Mouse (Mus musculus) lung, postnatal 0 days (tissue): Measurements from ENCODE around the gene Dusp12. TPM values are rescaled to one million over a fixed set of nuclear protein-coding genes. Genes with fewer than 3 reads are reported as not detected.

Experiments
- ATAC-seq: fragments of 200-750 bp; cut with Nextera tagmentation; 2 replicates; pipeline ENCODE4 v1.8.0; 2017; ENCODE audit warnings: moderate library complexity
- DNase-seq: peaks from one replicate; pipeline ENCODE4 v3.0.0-alpha.2; 2016; ENCODE audit warnings: low spot score
- H3K27ac ChIP-seq: fragments of 300-500 bp; sonication (generic); 2 replicates; pipeline ENCODE4 v1.5.1; 2014; ENCODE audit warnings: antibody characterized with exemption, mild to moderate bottlenecking, low read length, mixed read lengths
- H3K27me3 ChIP-seq: fragments of 300-500 bp; sonication (generic); replicated peaks from 2 replicates; pipeline ENCODE4 v1.6.1; 2014; ENCODE audit warnings: low read length, mixed read lengths; ENCODE audit not compliant: insufficient read depth
- H3K36me3 ChIP-seq: fragments of 300-500 bp; sonication (generic); 2 replicates; pipeline ENCODE4 v1.6.1; 2014; ENCODE audit warnings: low read length, mixed read lengths; ENCODE audit not compliant: insufficient read depth
- H3K4me1 ChIP-seq: fragments of 300-500 bp; sonication (generic); 2 replicates; pipeline ENCODE4 v1.6.1; 2014; ENCODE audit warnings: antibody characterized with exemption, low read depth, low read length, mixed read lengths; ENCODE audit not compliant: insufficient read depth
- H3K4me2 ChIP-seq: fragments of 300-500 bp; sonication (generic); replicated peaks from 2 replicates; pipeline ENCODE4 v1.6.1; 2014; ENCODE audit warnings: low read depth, mild to moderate bottlenecking, low read length, moderate library complexity, mixed read lengths
- H3K4me3 ChIP-seq: fragments of 300-500 bp; sonication (generic); 2 replicates; pipeline ENCODE4 v1.5.1; 2014; ENCODE audit warnings: low read depth, low read length
- H3K9ac ChIP-seq: fragments of 300-500 bp; sonication (generic); replicated peaks from 2 replicates; pipeline ENCODE4 v1.6.1; 2014; ENCODE audit warnings: low read depth, mild to moderate bottlenecking
- H3K9me3 ChIP-seq: fragments of 300-500 bp; sonication (generic); 2 replicates; pipeline ENCODE4 v1.6.1; 2016; ENCODE audit warnings: low read length, mixed read lengths
- CTCF ChIP-seq: IDR thresholded peaks from 2 replicates; pipeline ENCODE4 v1.5.1; 2016; ENCODE audit warnings: antibody characterized with exemption, mild to moderate bottlenecking
- EP300 ChIP-seq: IDR thresholded peaks from 2 replicates; pipeline ENCODE4 v1.6.1; 2016; ENCODE audit warnings: antibody characterized with exemption, mild to moderate bottlenecking, control low read depth
- whole genome bisulfite sequencing: fragments of 180-500 bp; shearing (Covaris S2); extraction: QIAGEN DNeasy Blood & Tissue Kit; methylation state at CpG from one replicate; pipeline ENCODE4 v1.1.7; 2014; 5-methylcytosine and 5-hydroxymethylcytosine counted together
- polyA plus RNA-seq: library from polyadenylated mRNA; unstranded; fragments of >200 nt; fragmentation: Nextera tagmentation; extraction: Ambion mirVana; gene quantifications from 2 replicates; pipeline ENCODE4 v1.2.1, GENCODE M21; 2015

Dusp12 gene
- polyA plus RNA-seq, 1 experiment from 2014 or later, result 22.5 TPM

GRCm38 (mm10) chr1:170866992-170867690, 18.2 kb downstream of the Dusp12 start:
- peak overlapping the region; percentile 88 for H3K27ac ChIP-seq
- WGBS, result 2% methylated on average over 30 of the region's 30 CpGs
- H3K27me3 ChIP-seq, result no peaks in the 10 kb centered on the region
- H3K36me3 ChIP-seq, result no peaks in the 10 kb centered on the region
- H3K4me2 ChIP-seq, result peak overlapping the region; percentile 72
- H3K9ac ChIP-seq, result peak overlapping the region; percentile 90
- H3K4me3 ChIP-seq, result peak overlapping the region; percentile 93
- ATAC-seq, result peak; percentile 32
- DNase-seq, result peak; percentile 80
- TF ChIP-seq CTCF, result no peak
- no peak for TF ChIP-seq EP300
- H3K9me3 ChIP-seq, result no peaks in the 10 kb centered on the region
- no peaks in the 10 kb centered on the region; the same call in 1 of the 2 replicates for H3K4me1 ChIP-seq

DNA sequence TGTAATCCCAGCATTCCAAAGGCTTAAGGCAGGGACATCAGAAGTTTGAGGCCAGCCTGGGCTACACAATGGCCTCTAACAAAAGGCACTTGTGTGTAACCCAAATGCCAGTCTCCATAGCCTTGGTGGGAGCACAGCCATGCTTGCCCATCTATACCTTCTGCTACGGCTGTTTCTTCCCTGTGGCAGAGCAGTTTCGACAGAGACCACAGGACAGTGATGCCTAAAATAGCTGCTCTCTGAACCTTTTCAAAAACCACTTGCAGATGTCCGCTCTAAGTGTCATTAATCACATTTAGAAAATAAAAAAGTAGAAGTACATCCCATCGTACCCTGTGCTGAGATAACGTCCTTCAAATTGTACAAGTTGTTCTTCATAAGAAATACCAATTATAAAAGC, 19.9 kb downstream of the Dusp12 start:
- Histone ChIP-seq H3K27me3 (no peaks in the 10 kb centered on the region), H3K4me2 (no peak overlapping the region), H3K4me3 (no peak overlapping the region), H3K27ac (no peak overlapping the region), H3K9me3 (no peaks in the 10 kb centered on the region), H3K4me1 (no peaks in the 10 kb centered on the region; the same call in 1 of the 2 replicates), H3K36me3 (no peaks in the 10 kb centered on the region), H3K9ac (no peak overlapping the region)
- DNase-seq, result no peak
- ATAC-seq, result no peak
- TF ChIP-seq EP300 (no peak), CTCF (no peak)
- WGBS, result 71% methylated on average over 5 of the region's 5 CpGs

- Histone ChIP-seq H3K36me3 (no peaks in the 10 kb centered on the region), H3K4me2 (no peak overlapping the region), H3K4me1 (no peaks in the 10 kb centered on the region; the same call in 1 of the 2 replicates), H3K9ac (no peak overlapping the region), H3K27ac (no peak overlapping the region), H3K4me3 (no peak overlapping the region), H3K27me3 (no peaks in the 10 kb centered on the region), H3K9me3 (no peaks in the 10 kb centered on the region)
- TF ChIP-seq EP300, result no peak
- TF ChIP-seq CTCF, result no peak
- DNase-seq (no peak), ATAC-seq (no peak)
- WGBS, result 78% methylated on average over 3 of the region's 3 CpGs
Observed at GRCm38 (mm10) chr1:170864754-170865153, 20.6 kb downstream of the Dusp12 start.

DNA sequence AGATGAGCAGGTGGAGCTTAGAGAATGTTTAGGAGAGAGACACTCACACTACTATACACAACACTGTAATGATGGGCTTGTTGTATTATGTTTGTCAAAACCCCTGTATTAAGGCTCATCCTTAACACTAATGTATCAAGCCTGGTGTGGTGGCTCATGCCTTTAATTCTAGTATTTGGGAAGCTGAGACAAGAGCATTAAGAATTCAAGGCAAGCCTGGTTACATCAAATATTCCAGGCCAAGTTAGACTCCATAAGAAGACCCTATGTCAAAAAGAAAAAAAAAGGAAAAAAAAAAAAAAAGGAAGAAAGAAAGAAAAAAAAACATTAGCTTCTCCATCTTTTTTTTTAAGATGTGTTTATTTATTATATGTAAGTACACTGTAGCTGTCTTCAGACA, 21.1 kb downstream of the Dusp12 start:
- H3K36me3 ChIP-seq, result no peaks in the 10 kb centered on the region
- TF ChIP-seq CTCF, result no peak
- no peak for TF ChIP-seq EP300
- ATAC-seq (no peak), DNase-seq (no peak)
- H3K27me3 ChIP-seq, result no peaks in the 10 kb centered on the region
- no peaks in the 10 kb centered on the region for H3K9me3 ChIP-seq
- H3K9ac ChIP-seq, result no peak overlapping the region
- no peaks in the 10 kb centered on the region; the same call in 1 of the 2 replicates for H3K4me1 ChIP-seq
- H3K27ac ChIP-seq, result no peak overlapping the region
- H3K4me2 ChIP-seq, result no peak overlapping the region
- no peak overlapping the region for H3K4me3 ChIP-seq

DNA sequence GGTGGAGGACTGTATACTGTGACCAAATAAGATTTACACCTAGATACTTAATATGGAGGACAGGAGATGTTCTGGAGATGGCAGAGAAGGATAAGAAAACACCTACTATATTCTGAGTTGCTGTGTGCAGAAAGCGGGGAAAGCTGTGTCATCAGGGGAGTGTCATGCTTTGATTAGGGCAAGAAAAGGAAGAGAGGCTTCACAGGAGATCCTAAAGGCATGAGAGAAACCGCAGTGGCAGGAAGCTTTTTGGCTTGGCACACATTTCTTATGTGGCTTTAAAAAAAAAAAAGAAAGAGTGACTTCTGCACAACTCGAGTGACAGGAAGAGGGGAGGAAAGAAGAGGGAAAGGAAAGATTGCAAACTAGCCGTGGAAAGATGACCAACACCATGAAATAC, 22.3 kb downstream of the Dusp12 start:
- Histone ChIP-seq H3K27me3 (no peaks in the 10 kb centered on the region), H3K36me3 (no peaks in the 10 kb centered on the region), H3K4me1 (no peaks in the 10 kb centered on the region; the same call in 1 of the 2 replicates), H3K27ac (no peak overlapping the region), H3K9me3 (no peaks in the 10 kb centered on the region), H3K4me2 (no peak overlapping the region), H3K4me3 (no peak overlapping the region), H3K9ac (no peak overlapping the region)
- WGBS, result 50% methylated on average over 4 of the region's 4 CpGs
- TF ChIP-seq CTCF, result no peak
- TF ChIP-seq EP300, result no peak
- no peak for ATAC-seq
- DNase-seq, result no peak

DNA sequence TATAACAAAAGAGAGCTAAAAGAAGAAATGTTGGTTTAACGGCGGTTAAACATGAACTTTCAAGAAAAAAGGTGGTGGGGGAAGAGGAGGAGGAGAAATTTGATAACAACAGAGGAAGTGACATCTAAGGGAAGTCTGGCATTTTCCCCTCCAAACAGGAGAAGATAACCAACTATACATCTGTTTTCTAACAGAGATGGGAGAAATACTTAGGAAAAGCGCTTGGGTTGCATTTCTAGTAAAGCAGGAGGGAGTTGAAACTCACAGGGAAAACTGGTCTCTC, 23.0 kb downstream of the Dusp12 start:
- DNase-seq (no peak), ATAC-seq (no peak)
- no peak for TF ChIP-seq CTCF
- TF ChIP-seq EP300, result no peak
- Histone ChIP-seq H3K27me3 (no peaks in the 10 kb centered on the region), H3K36me3 (no peaks in the 10 kb centered on the region), H3K4me3 (no peak overlapping the region), H3K9ac (no peak overlapping the region), H3K4me1 (no peaks in the 10 kb centered on the region; the same call in 1 of the 2 replicates), H3K4me2 (no peak overlapping the region), H3K9me3 (no peaks in the 10 kb centered on the region), H3K27ac (no peak overlapping the region)
- WGBS, result 50% methylated on average over 3 of the region's 3 CpGs
